Comparison of ENCODE assay signal across 9 mouse cellular contexts in genomic region chr12:8500597-8501570, GRCm38 (mm10). TPM values are rescaled to one million over a fixed set of nuclear protein-coding genes. Genes with fewer than 3 reads are reported as not detected.
DNase-seq lines count a peak whose midpoint lies in the region; ATAC-seq and TF ChIP-seq lines count a peak whose summit lies in the region.
"Had no signal": no experiment of that assay in that cellular context is flagged by ENCODE, and none has a peak within 500 bp of the region (broad histone marks: within the 10 kb centered on the region; RNA-seq: fewer than 3 reads in every experiment).

No protein-coding gene starts in this region.

- H3K36me3 ChIP-seq in G1E (replicated peaks) = no peaks in the 10 kb centered on the region
- no peaks in the 10 kb centered on the region for H3K36me3 ChIP-seq in kidney, embryonic 15.5 days
- H3K36me3 ChIP-seq in midbrain, postnatal 0 days (ENCODE audit: insufficient read depth, low read length) = no peaks in the 10 kb centered on the region

- H3K9me3 ChIP-seq in G1E (replicated peaks) = peaks cover 15% of the 10 kb centered on the region
- H3K9me3 ChIP-seq in kidney, embryonic 15.5 days (replicated peaks) = no peaks in the 10 kb centered on the region
- H3K9me3 ChIP-seq in midbrain, postnatal 0 days (ENCODE audit: low read length) = no peaks in the 10 kb centered on the region

- peak overlapping the region; percentile 70; the same call in 1 of the 2 replicates for H3K4me3 ChIP-seq in G1E (ENCODE audit: low read depth, low read length)
- H3K4me3 ChIP-seq in kidney, embryonic 15.5 days (replicated peaks) = peak overlapping the region; percentile 89
- peak overlapping the region; percentile 96 for H3K4me3 ChIP-seq in midbrain, postnatal 0 days (ENCODE audit: low read depth, low read length)

- DNase-seq in embryo, embryonic 10.5 days (ENCODE audit: low spot score) = peak; percentile 16
- DNase-seq in embryo, embryonic 11 days = no peak
- DNase-seq in G1E (ENCODE audit: low spot score) = no peak
- peak; percentile 43 to 48 for DNase-seq in heart, adult 9 months (ENCODE audit: low spot score in 2 of 2)
- no peak for DNase-seq in midbrain, postnatal 0 days (ENCODE audit: low spot score)
- no peak for DNase-seq in Muller cell, postnatal 12 days (ENCODE audit: inconsistent ontology term)
- DNase-seq in thymus, postnatal 25 days = no peak

- WGBS in kidney, embryonic 15.5 days = 48% methylated on average over 17 of the region's 17 CpGs
- WGBS in midbrain, postnatal 0 days = 36% methylated on average over 17 of the region's 17 CpGs

- peaks cover 13% of the 10 kb centered on the region for H3K4me1 ChIP-seq in G1E (ENCODE audit: insufficient read depth, low read depth, low read length)
- H3K4me1 ChIP-seq in kidney, embryonic 15.5 days = peaks cover 41% of the 10 kb centered on the region
- H3K4me1 ChIP-seq in midbrain, postnatal 0 days (ENCODE audit: insufficient read depth, low read length) = peaks cover 18% of the 10 kb centered on the region; the same call in 1 of the 2 replicates

- H3K4me2 ChIP-seq in kidney, embryonic 15.5 days = peak overlapping the region; percentile 92
- H3K4me2 ChIP-seq in midbrain, postnatal 0 days (ENCODE audit: low read depth, low read length, poor library complexity, severe bottlenecking) = peak overlapping the region; percentile 86

- TF ChIP-seq CTCF in G1E (IDR thresholded peaks at IDR 0.05; ENCODE audit: low read depth, low read length) = no peak
- TF ChIP-seq CTCF in midbrain, postnatal 0 days (IDR thresholded peaks at IDR 0.05) = no peak

- peak overlapping the region; percentile 58 for H3K9ac ChIP-seq in kidney, embryonic 15.5 days
- peak overlapping the region; percentile 100 for H3K9ac ChIP-seq in midbrain, postnatal 0 days (replicated peaks; ENCODE audit: low read length, poor library complexity, severe bottlenecking)

- H3K27me3 ChIP-seq in G1E (ENCODE audit: insufficient read depth, low read length) = peaks cover 17% of the 10 kb centered on the region; the same call in 1 of the 2 replicates
- no peaks in the 10 kb centered on the region for H3K27me3 ChIP-seq in kidney, embryonic 15.5 days
- no peaks in the 10 kb centered on the region for H3K27me3 ChIP-seq in midbrain, postnatal 0 days (ENCODE audit: insufficient read depth, low read length)
- H3K27me3 ChIP-seq: Patski had no signal

- no peak for ATAC-seq in G1E (ENCODE audit: extremely low read depth, insufficient number of reproducible peaks, low FRiP score, poor library complexity, severe bottlenecking)
- no peak for ATAC-seq in kidney, embryonic 15.5 days (replicated peaks; ENCODE audit: low FRiP score)
- no peak for ATAC-seq in midbrain, postnatal 0 days (ENCODE audit: low FRiP score)

- H3K27ac ChIP-seq in kidney, embryonic 15.5 days = peak overlapping the region; percentile 93
- H3K27ac ChIP-seq in midbrain, postnatal 0 days (ENCODE audit: low read depth, low read length) = peak overlapping the region; percentile 100

RNA-seq across cellular contexts. Expression of gene Rhob, which starts 1.1 kb away (rescaled TPM):
- total RNA-seq in G1E (2014; fragmentation: Nextera tagmentation) (0.92 and 2.2 TPM in 2 replicates), G1E (2017) (0.27 and 0.29 TPM in 2 replicates)
- polyA plus RNA-seq in G1E (2012) = 0.14 and 0.21 TPM in 2 replicates
- 35.4 and 38.7 TPM in 2 replicates for polyA plus RNA-seq in kidney, embryonic 15.5 days (2015; fragmentation: Nextera tagmentation; extraction: Ambion mirVana)
- total RNA-seq in midbrain, postnatal 0 days (2014; rRNA removed) = 323 and 329 TPM in 2 replicates
- 74.1 and 75.1 TPM in 2 replicates for polyA plus RNA-seq in midbrain, postnatal 0 days (2015; fragmentation: Nextera tagmentation; extraction: Ambion mirVana)

Comparison
In these comparisons a context has a peak if more than half of its experiments do, and no peak if none do; other contexts are left out.
1. DNase-seq: peak in embryo, embryonic 10.5 days (single experiment) and heart, adult 9 months (2 of 2); none in embryo, embryonic 11 days (single experiment), G1E (single experiment), midbrain, postnatal 0 days (single experiment), Muller cell, postnatal 12 days (single experiment) and thymus, postnatal 25 days (single experiment).
2. RNA of gene Rhob, which starts 1.1 kb away (polyA plus RNA-seq): 74.1 to 75.1 TPM in midbrain, postnatal 0 days and 35.4 to 38.7 TPM in kidney, embryonic 15.5 days; 0.14 to 0.21 TPM in G1E; every median in the first group is over 10 times any median in the second.
3. Peak in every context shown above with its lines, with median percentiles within 50 percentile points of each other: H3K4me3 ChIP-seq.